Mouse (Mus musculus): ENCODE measurements around the gene Vwa2. TPM values are rescaled to one million over a fixed set of nuclear protein-coding genes. Genes with fewer than 3 reads are reported as not detected.

Vwa2 gene
- total and polyA plus RNA-seq, 3 experiments = not detected

GRCm38 (mm10) chr19:56830163-56830562, 43.9 kb upstream of the Vwa2 start:
- Histone ChIP-seq H3K36me3 (ENCODE audit: control insufficient read depth in 1 of 2, insufficient read depth in 2 of 2, low read length in 2 of 2) (no peaks in the 10 kb centered on the region), H3K27ac (ENCODE audit: control insufficient read depth, low read depth, low read length) (no peak overlapping the region), H3K27me3 (ENCODE audit: control insufficient read depth in 1 of 2, insufficient read depth in 2 of 2, low read length in 2 of 2) (peaks cover 19 to 44% of the 10 kb centered on the region in 2 experiments), H3K9ac (ENCODE audit: control insufficient read depth, low read depth, low read length, poor library complexity, severe bottlenecking) (no peak overlapping the region), H3K4me3 (ENCODE audit: control insufficient read depth in 1 of 2, insufficient read depth in 1 of 2, low read depth in 2 of 2, low read length in 2 of 2) (no peak overlapping the region), H3K79me2 (ENCODE audit: control insufficient read depth, insufficient read depth, low read length, poor library complexity) (no peaks in the 10 kb centered on the region), H3K9me3 (replicated peaks; ENCODE audit: insufficient read depth, low read length) (no peaks in the 10 kb centered on the region), H3K4me1 (ENCODE audit: control insufficient read depth in 1 of 2, insufficient read depth in 2 of 2, low read length in 2 of 2) (no peaks in the 10 kb centered on the region)
- DNase-seq (ENCODE audit: low read depth, low spot score) = no peak
- TF ChIP-seq ETS1 (IDR thresholded peaks at IDR 0.05; ENCODE audit: low read depth, low read length) = no peak
- no peak for TF ChIP-seq USF2 (IDR thresholded peaks at IDR 0.05; ENCODE audit: borderline replicate concordance in 1 of 2, insufficient read depth in 1 of 2, low read depth in 1 of 2, low read length in 2 of 2)
- TF ChIP-seq NELFE (IDR thresholded peaks at IDR 0.05; ENCODE audit: low read depth, low read length) = no peak
- no peak for TF ChIP-seq POLR2AphosphoS2 (IDR thresholded peaks at IDR 0.05; ENCODE audit: low read length)
- TF ChIP-seq POLR2AphosphoS5 (IDR thresholded peaks at IDR 0.05; ENCODE audit: borderline replicate concordance, low read depth, low read length) = no peak
- TF ChIP-seq RAD21 (IDR thresholded peaks at IDR 0.05; ENCODE audit: low read depth, low read length) = no peak

GRCm38 (mm10) chr19:56835340-56835739, 38.7 kb upstream of the Vwa2 start:
- no peak overlapping the region for H3K4me3 ChIP-seq (ENCODE audit: control insufficient read depth in 1 of 2, insufficient read depth in 1 of 2, low read depth in 2 of 2, low read length in 2 of 2)
- no peaks in the 10 kb centered on the region for H3K79me2 ChIP-seq (ENCODE audit: control insufficient read depth, insufficient read depth, low read length, poor library complexity)
- H3K27ac ChIP-seq (ENCODE audit: control insufficient read depth, low read depth, low read length) = no peak overlapping the region
- TF ChIP-seq GATA1 (IDR thresholded peaks at IDR 0.05; ENCODE audit: low read depth, low read length) (no peak), ELF1 (IDR thresholded peaks at IDR 0.05; ENCODE audit: low read depth, low read length) (no peak), EP300 (IDR thresholded peaks at IDR 0.05; ENCODE audit: low read depth in 1 of 2, low read length in 2 of 2) (no peak), POLR2AphosphoS5 (IDR thresholded peaks at IDR 0.05; ENCODE audit: borderline replicate concordance, low read depth, low read length) (no peak), HCFC1 (IDR thresholded peaks at IDR 0.05; ENCODE audit: low read depth, low read length) (no peak), MYC (IDR thresholded peaks at IDR 0.05; ENCODE audit: low read depth, low read length) (no peak), RAD21 (IDR thresholded peaks at IDR 0.05; ENCODE audit: low read depth, low read length) (no peak)
- peaks cover 13 to 26% of the 10 kb centered on the region in 2 experiments for H3K27me3 ChIP-seq (ENCODE audit: control insufficient read depth in 1 of 2, insufficient read depth in 2 of 2, low read length in 2 of 2)
- no peaks in the 10 kb centered on the region for H3K4me1 ChIP-seq (ENCODE audit: control insufficient read depth in 1 of 2, insufficient read depth in 2 of 2, low read length in 2 of 2)
- no peak overlapping the region for H3K9ac ChIP-seq (ENCODE audit: control insufficient read depth, low read depth, low read length, poor library complexity, severe bottlenecking)
- H3K9me3 ChIP-seq (replicated peaks; ENCODE audit: insufficient read depth, low read length) = no peaks in the 10 kb centered on the region
- DNase-seq (ENCODE audit: low read depth, low spot score) = no peak
- no peaks in the 10 kb centered on the region for H3K36me3 ChIP-seq (ENCODE audit: control insufficient read depth in 1 of 2, insufficient read depth in 2 of 2, low read length in 2 of 2)

GRCm38 (mm10) chr19:56838942-56839706, 34.9 kb upstream of the Vwa2 start:
- Histone ChIP-seq H3K9ac (ENCODE audit: control insufficient read depth, low read depth, low read length, poor library complexity, severe bottlenecking) (no peak overlapping the region), H3K36me3 (ENCODE audit: control insufficient read depth in 1 of 2, insufficient read depth in 2 of 2, low read length in 2 of 2) (no peaks in the 10 kb centered on the region)
- TF ChIP-seq MEF2A (IDR thresholded peaks at IDR 0.05; ENCODE audit: extremely low read depth, insufficient replicate concordance, low read depth, low read length, poor library complexity, severe bottlenecking) (no peak), USF2 (IDR thresholded peaks at IDR 0.05; ENCODE audit: borderline replicate concordance in 1 of 2, insufficient read depth in 1 of 2, low read depth in 1 of 2, low read length in 2 of 2) (no peak), RAD21 (IDR thresholded peaks at IDR 0.05; ENCODE audit: low read depth, low read length) (no peak), ELF1 (IDR thresholded peaks at IDR 0.05; ENCODE audit: low read depth, low read length) (no peak), E2F4 (IDR thresholded peaks at IDR 0.05; ENCODE audit: borderline replicate concordance, low read depth, low read length) (no peak), ZNF384 (IDR thresholded peaks at IDR 0.05; ENCODE audit: low read depth, low read length) (no peak), RCOR1 (IDR thresholded peaks at IDR 0.05; ENCODE audit: low read depth, low read length) (no peak), GATA1 (IDR thresholded peaks at IDR 0.05; ENCODE audit: low read depth, low read length) (no peak), MAZ (IDR thresholded peaks at IDR 0.05; ENCODE audit: low read depth, low read length) (no peak), TAL1 (IDR thresholded peaks at IDR 0.05; ENCODE audit: low read length) (no peak), CHD1 (IDR thresholded peaks at IDR 0.05; ENCODE audit: low read depth, low read length) (no peak), POLR2AphosphoS5 (IDR thresholded peaks at IDR 0.05; ENCODE audit: borderline replicate concordance, low read depth, low read length) (no peak), SMC3 (IDR thresholded peaks at IDR 0.05; ENCODE audit: low read depth, low read length) (no peak), NELFE (IDR thresholded peaks at IDR 0.05; ENCODE audit: low read depth, low read length) (no peak), EP300 (IDR thresholded peaks at IDR 0.05; ENCODE audit: low read depth in 1 of 2, low read length in 2 of 2) (no peak)

More at GRCm38 (mm10) chr19:56838942-56839706, 34.9 kb upstream of the Vwa2 start:
- H3K4me3 ChIP-seq (ENCODE audit: control insufficient read depth in 1 of 2, insufficient read depth in 1 of 2, low read depth in 2 of 2, low read length in 2 of 2) = no peak overlapping the region
- no peaks in the 10 kb centered on the region for H3K9me3 ChIP-seq (replicated peaks; ENCODE audit: insufficient read depth, low read length)
- DNase-seq (ENCODE audit: low read depth, low spot score) = no peak
- no peaks in the 10 kb centered on the region for H3K4me1 ChIP-seq (ENCODE audit: control insufficient read depth in 1 of 2, insufficient read depth in 2 of 2, low read length in 2 of 2)
- H3K27ac ChIP-seq (ENCODE audit: control insufficient read depth, low read depth, low read length) = no peak overlapping the region
- peaks cover 5 to 7% of the 10 kb centered on the region in 2 experiments for H3K27me3 ChIP-seq (ENCODE audit: control insufficient read depth in 1 of 2, insufficient read depth in 2 of 2, low read length in 2 of 2)
- no peaks in the 10 kb centered on the region for H3K79me2 ChIP-seq (ENCODE audit: control insufficient read depth, insufficient read depth, low read length, poor library complexity)

All from MEL (cell line).